Mouse (Mus musculus) embryonic facial prominence, embryonic 15.5 days (tissue): Measurements from ENCODE around the gene Lhx6. TPM values are rescaled to one million over a fixed set of nuclear protein-coding genes. Genes with fewer than 3 reads are reported as not detected.

Experiments
- ATAC-seq: fragments of 200-750 bp; cut with Nextera tagmentation; 2 replicates; pipeline ENCODE4 v1.8.0; 2017; ENCODE audit warnings: low read depth, moderate TSS enrichment; ENCODE audit not compliant: insufficient number of reproducible peaks, low FRiP score, low TSS enrichment
- H3K27ac ChIP-seq: fragments of 300-500 bp; sonication (generic); replicated peaks from 2 replicates; pipeline ENCODE4 v1.5.1; 2015; ENCODE audit warnings: mild to moderate bottlenecking, inconsistent platforms
- H3K27me3 ChIP-seq: fragments of 300-500 bp; sonication (generic); 2 replicates; pipeline ENCODE4 v1.6.1; 2015; ENCODE audit warnings: inconsistent platforms
- H3K36me3 ChIP-seq: fragments of 300-500 bp; sonication (generic); 2 replicates; pipeline ENCODE4 v1.6.1; 2015; ENCODE audit warnings: mild to moderate bottlenecking, inconsistent platforms
- H3K4me1 ChIP-seq: fragments of 300-500 bp; sonication (generic); 2 replicates; pipeline ENCODE4 v1.6.1; 2015; ENCODE audit warnings: inconsistent platforms
- H3K4me2 ChIP-seq: fragments of 300-500 bp; sonication (generic); replicated peaks from 2 replicates; pipeline ENCODE4 v1.6.1; 2015; ENCODE audit warnings: mild to moderate bottlenecking, inconsistent platforms
- H3K4me3 ChIP-seq: fragments of 300-500 bp; sonication (generic); replicated peaks from 2 replicates; pipeline ENCODE4 v1.5.1; 2015; ENCODE audit warnings: mild to moderate bottlenecking, inconsistent platforms
- H3K9ac ChIP-seq: fragments of 300-500 bp; sonication (generic); 2 replicates; pipeline ENCODE4 v1.6.1; 2015; ENCODE audit warnings: inconsistent platforms
- H3K9me3 ChIP-seq: fragments of 300-500 bp; sonication (generic); replicated peaks from 2 replicates; pipeline ENCODE4 v1.6.1; 2016; ENCODE audit warnings: inconsistent platforms
- WGBS: fragments of 180-500 bp; shearing (Covaris S2); methylation state at CpG from one replicate; pipeline ENCODE4 v1.1.7; 2015; 5-methylcytosine and 5-hydroxymethylcytosine counted together
- polyA plus RNA-seq: library from polyadenylated mRNA; unstranded; fragments of >200 nt; fragmentation: Nextera tagmentation; extraction: Ambion mirVana; gene quantifications from 2 replicates; pipeline ENCODE4 v1.2.1, GENCODE M21; 2015

Lhx6 gene
- polyA plus RNA-seq, 1 experiment from 2014 or later = 7.0 TPM

GRCm38 (mm10) chr2:36033966-36034365, 71.2 kb downstream of the Lhx6 start:
- no peak for ATAC-seq
- Histone ChIP-seq H3K9ac (no peak overlapping the region), H3K4me1 (no peaks in the 10 kb centered on the region), H3K4me3 (no peak overlapping the region), H3K9me3 (no peaks in the 10 kb centered on the region), H3K36me3 (peaks cover 36% of the 10 kb centered on the region), H3K4me2 (no peak overlapping the region), H3K27me3 (no peaks in the 10 kb centered on the region), H3K27ac (no peak overlapping the region)
- WGBS = 60% methylated on average over 7 of the region's 7 CpGs

- Histone ChIP-seq H3K4me3 (no peak overlapping the region), H3K9ac (no peak overlapping the region), H3K36me3 (peaks cover 27% of the 10 kb centered on the region), H3K27me3 (no peaks in the 10 kb centered on the region), H3K27ac (no peak overlapping the region), H3K4me2 (no peak overlapping the region), H3K9me3 (no peaks in the 10 kb centered on the region), H3K4me1 (no peaks in the 10 kb centered on the region)
- ATAC-seq = no peak
- 79% methylated on average over 7 of the region's 7 CpGs for whole genome bisulfite sequencing
Observed at GRCm38 (mm10) chr2:36032884-36033283, 72.3 kb downstream of the Lhx6 start.

Other genes with a start within 250 kb of the Lhx6 start
- 1.2 and 1.4 TPM in 2 replicates for gene Ttll11, start 125.5 kb downstream of the Lhx6 start, polyA plus RNA-seq
- 216 and 226 TPM in 2 replicates for gene Ndufa8, start 56.0 kb downstream of the Lhx6 start, polyA plus RNA-seq
- 10.6 and 20.2 TPM in 2 replicates for gene Morn5, start 56.0 kb downstream of the Lhx6 start, polyA plus RNA-seq
- 21.5 and 29.7 TPM in 2 replicates for gene Mrrf, start 31.0 kb upstream of the Lhx6 start, polyA plus RNA-seq
- gene Rbm18, start 31.4 kb upstream of the Lhx6 start, polyA plus RNA-seq = 73.3 and 78.7 TPM in 2 replicates
- 14.9 and 15.4 TPM in 2 replicates for gene Ptgs1, start 125.0 kb upstream of the Lhx6 start, polyA plus RNA-seq